Comparison of ENCODE assay signal across 9 mouse cellular contexts in the genomic region with DNA sequence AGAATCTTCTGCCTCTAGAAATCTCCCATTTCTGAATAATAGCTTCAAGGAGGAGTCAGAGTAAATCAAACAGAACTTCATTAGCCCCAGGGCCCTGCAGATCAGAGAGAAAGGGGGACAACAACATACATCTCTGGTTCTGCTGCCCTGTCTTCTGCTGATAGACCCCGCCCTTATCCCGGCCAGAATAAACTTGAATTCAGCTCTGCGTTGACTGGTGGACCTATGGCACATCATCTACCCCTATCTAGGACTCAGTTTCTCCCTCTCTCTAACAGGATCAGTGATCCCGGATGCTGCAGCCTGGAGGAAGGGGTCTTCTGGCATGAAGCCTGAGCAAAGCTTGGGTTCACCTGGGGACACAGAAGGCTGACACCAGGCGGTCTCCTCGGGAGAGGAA. TPM values are rescaled to one million over a fixed set of nuclear protein-coding genes. Genes with fewer than 3 reads are reported as not detected.
DNase-seq lines count a peak whose midpoint lies in the region; ATAC-seq and TF ChIP-seq lines count a peak whose summit lies in the region.
"Had no signal": no experiment of that assay in that cellular context is flagged by ENCODE, and none has a peak within 500 bp of the region (broad histone marks: within the 10 kb centered on the region; RNA-seq: fewer than 3 reads in every experiment).

No protein-coding gene starts in this region.

- H3K9me3 ChIP-seq in heart, embryonic 13.5 days: no peaks in the 10 kb centered on the region
- H3K9me3 ChIP-seq in hindbrain, embryonic 13.5 days: no peaks in the 10 kb centered on the region
- H3K9me3 ChIP-seq in midbrain, embryonic 10.5 days (replicated peaks): no peaks in the 10 kb centered on the region

- TF ChIP-seq POLR2A in bone marrow macrophage, adult 2 months (IDR thresholded peaks at IDR 0.05; ENCODE audit: borderline replicate concordance, low read depth, low read length): no peak

- 27% methylated on average over 6 of the region's 6 CpGs for WGBS in heart, embryonic 13.5 days
- 27% methylated on average over 6 of the region's 6 CpGs for WGBS in hindbrain, embryonic 13.5 days
- WGBS in midbrain, embryonic 10.5 days: 25% methylated on average over 6 of the region's 6 CpGs

- peak overlapping the region; percentile 83 for H3K9ac ChIP-seq in heart, embryonic 13.5 days
- H3K9ac ChIP-seq in hindbrain, embryonic 13.5 days: peak overlapping the region; percentile 61; the same call in 1 of the 2 replicates

- no peak for DNase-seq in heart, postnatal 14 days
- no peak for DNase-seq in midbrain, embryonic 10.5 days (ENCODE audit: low spot score)
- no peak for DNase-seq in ovary, postnatal 14 days (ENCODE audit: low spot score)
- DNase-seq in left cerebral cortex, postnatal 36 days (ENCODE audit: low spot score in 2 of 2): no peak
- no peak for DNase-seq in adrenal gland, postnatal 14 days

- peaks cover 47% of the 10 kb centered on the region for H3K4me1 ChIP-seq in heart, embryonic 13.5 days
- H3K4me1 ChIP-seq in bone marrow macrophage, adult 2 months (ENCODE audit: control insufficient read depth, insufficient read depth, low read length): peaks cover 4% of the 10 kb centered on the region; the same call in 1 of the 2 replicates
- H3K4me1 ChIP-seq in hindbrain, embryonic 13.5 days (replicated peaks): peaks cover 27% of the 10 kb centered on the region
- H3K4me1 ChIP-seq in midbrain, embryonic 10.5 days: peaks cover 51% of the 10 kb centered on the region

- TF ChIP-seq CTCF in bone marrow macrophage, adult 2 months (IDR thresholded peaks at IDR 0.05; ENCODE audit: low read depth, low read length): no peak

- peaks cover 63% of the 10 kb centered on the region for H3K27me3 ChIP-seq in heart, embryonic 13.5 days (replicated peaks)
- peaks cover 46% of the 10 kb centered on the region for H3K27me3 ChIP-seq in hindbrain, embryonic 13.5 days
- H3K27me3 ChIP-seq in midbrain, embryonic 10.5 days (ENCODE audit: low read depth, poor library complexity, severe bottlenecking): peaks cover 87% of the 10 kb centered on the region

- H3K27ac ChIP-seq in heart, embryonic 13.5 days (replicated peaks): no peak overlapping the region
- no peak overlapping the region for H3K27ac ChIP-seq in bone marrow macrophage, adult 2 months (ENCODE audit: insufficient read depth, low read depth, low read length)
- no peak overlapping the region for H3K27ac ChIP-seq in hindbrain, embryonic 13.5 days
- H3K27ac ChIP-seq in midbrain, embryonic 10.5 days (replicated peaks): no peak overlapping the region

- peak overlapping the region; percentile 98 for H3K4me2 ChIP-seq in heart, embryonic 13.5 days
- peak overlapping the region; percentile 85 for H3K4me2 ChIP-seq in hindbrain, embryonic 13.5 days

- no peaks in the 10 kb centered on the region for H3K36me3 ChIP-seq in heart, embryonic 13.5 days
- no peaks in the 10 kb centered on the region for H3K36me3 ChIP-seq in hindbrain, embryonic 13.5 days
- no peaks in the 10 kb centered on the region for H3K36me3 ChIP-seq in midbrain, embryonic 10.5 days

- H3K4me3 ChIP-seq in heart, embryonic 13.5 days: peak overlapping the region; percentile 65
- peak overlapping the region; percentile 55; the same call in 1 of the 2 replicates for H3K4me3 ChIP-seq in bone marrow macrophage, adult 2 months (ENCODE audit: insufficient read depth, low read length)
- peak overlapping the region; percentile 46 for H3K4me3 ChIP-seq in hindbrain, embryonic 13.5 days
- peak overlapping the region; percentile 64 for H3K4me3 ChIP-seq in midbrain, embryonic 10.5 days

- ATAC-seq in heart, embryonic 13.5 days (ENCODE audit: extremely low read depth, insufficient number of reproducible peaks, low FRiP score, low TSS enrichment): no peak
- peak; percentile 14; the same call in 1 of the 2 replicates for ATAC-seq in hindbrain, embryonic 13.5 days (ENCODE audit: low FRiP score)

- intact Hi-C loops in heart, postnatal 14 days (cut with DNase I): no loop called here
- intact Hi-C loops in left cerebral cortex, postnatal 36 days (cut with DNase I): no loop called here

RNA-seq across cellular contexts. Expression of gene Kcnq4, which starts 17.8 kb away (rescaled TPM):
- 0.45 and 0.83 TPM in 2 replicates for polyA plus RNA-seq in heart, embryonic 13.5 days (2015; fragmentation: Nextera tagmentation; extraction: Ambion mirVana)
- 1 to 10 TPM; 2.8 to 4.0 TPM for total RNA-seq in heart, postnatal 14 days (2021)
- polyA plus RNA-seq in bone marrow macrophage, adult 2 months (2012; ENCODE audit: insufficient read depth, insufficient read length, missing spikeins): not detected in 2 replicates
- 4.8 and 5.8 TPM in 2 replicates for polyA plus RNA-seq in hindbrain, embryonic 13.5 days (2015; fragmentation: Nextera tagmentation; extraction: Ambion mirVana)
- 2.1 and 3.0 TPM in 2 replicates for polyA plus RNA-seq in midbrain, embryonic 10.5 days (2016; fragmentation: Nextera tagmentation; extraction: Ambion mirVana)
- 1 to 10 TPM; 6.5 to 7.7 TPM for total RNA-seq in left cerebral cortex, postnatal 36 days (2021)
- 3.1 and 4.2 TPM in 2 replicates for total RNA-seq in adrenal gland, postnatal 14 days (2021)
- total RNA-seq: common myeloid progenitor, adult 5-6 weeks had no signal
